Mouse (Mus musculus) heart, adult 2 months (tissue): ENCODE data around the gene Prkci.
A peak's percentile ranks its signal among the peaks of the same experiment; 100 is the strongest.

Experiments used
- CTCF ChIP-seq: fragments of 200-600 bp; IDR thresholded peaks from 2 replicates; pipeline ENCODE4 v1.8.1; 2022; ENCODE audit warnings: antibody characterized with exemption, mild to moderate bottlenecking, moderate library complexity
- POLR2A ChIP-seq: fragments of 200-500 bp; IDR thresholded peaks from 2 replicates; pipeline ENCODE4 v1.6.1; 2011; ENCODE audit warnings: mild to moderate bottlenecking, low read depth, low read length, control low read depth; ENCODE audit not compliant: insufficient read depth

- TF ChIP-seq POLR2A, result 0 out of 2 replicates have a peak, but pooled peaks have one; percentile 21
- TF ChIP-seq CTCF, result no peak
Observed at GRCm38 (mm10) chr3:31094531-31095178, 99.1 kb downstream of the Prkci start, which contains the start of gene Skil.
